Mouse (Mus musculus): ENCODE measurements at regions not wholly inside any gene's neighbourhood (a gene's known extent, or its start where the extent isn't known, plus 50 kb on each side); places are given as distances from the start of the nearest gene placed in this dataset.

DNA sequence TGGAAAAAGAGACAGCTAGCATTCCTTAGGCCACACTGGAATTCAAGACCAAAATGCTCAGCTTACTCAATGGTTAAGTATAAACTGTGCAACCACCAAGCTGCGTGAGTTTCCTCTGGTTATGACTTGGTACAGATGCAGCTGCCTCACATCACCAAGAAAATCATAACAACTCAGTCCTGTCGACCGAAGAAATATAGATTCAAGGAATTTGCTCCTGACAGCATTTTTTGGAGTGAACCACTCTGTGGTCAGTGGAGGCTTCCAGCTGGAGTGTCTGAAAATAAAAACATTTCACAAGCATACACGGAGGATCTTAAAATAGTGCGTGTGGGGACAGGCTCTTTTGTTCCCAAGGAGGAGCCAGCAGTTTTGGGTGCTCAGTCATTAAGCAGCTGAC, 253.8 kb downstream of the Bckdhb start:
- no peak for TF ChIP-seq MYC (IDR thresholded peaks at IDR 0.05; ENCODE audit: low read depth, low read length)
- TF ChIP-seq CTCF (conservative IDR thresholded peaks at IDR 0.05 in 1 of 2, IDR thresholded peaks at IDR 0.05 in 1 of 2; ENCODE audit: low read depth in 2 of 2, low read length in 2 of 2), result no peak
- TF ChIP-seq MAX (IDR thresholded peaks at IDR 0.05; ENCODE audit: low read length), result no peak
- TF ChIP-seq ELF1 (IDR thresholded peaks at IDR 0.05; ENCODE audit: low read depth, low read length), result no peak
- no peak for TF ChIP-seq HCFC1 (IDR thresholded peaks at IDR 0.05; ENCODE audit: low read depth, low read length)
- no peak for TF ChIP-seq EP300 (IDR thresholded peaks at IDR 0.05; ENCODE audit: low read length)
- TF ChIP-seq SIN3A (IDR thresholded peaks at IDR 0.05; ENCODE audit: low read length), result no peak
- TF ChIP-seq UBTF (IDR thresholded peaks at IDR 0.05; ENCODE audit: low read depth, low read length), result no peak
- no peak for TF ChIP-seq POLR2A (IDR thresholded peaks at IDR 0.05; ENCODE audit: low read depth, low read length)
- TF ChIP-seq ZC3H11A (IDR thresholded peaks at IDR 0.05; ENCODE audit: low read depth, low read length), result no peak
- TF ChIP-seq ETS1 (conservative IDR thresholded peaks at IDR 0.05; ENCODE audit: low read depth, low read length), result no peak
- no peak for TF ChIP-seq JUND (conservative IDR thresholded peaks at IDR 0.05; ENCODE audit: low read depth, low read length)
- TF ChIP-seq POLR2AphosphoS2 (IDR thresholded peaks at IDR 0.05; ENCODE audit: low read depth, low read length), result no peak

All from CH12.LX (cell line).